Mouse (Mus musculus): ENCODE measurements at regions not wholly inside any gene's neighbourhood (a gene's known extent, or its start where the extent isn't known, plus 50 kb on each side); places are given as distances from the start of the nearest gene placed in this dataset.

GRCm38 (mm10) chr16:93285191-93285590 lies 318.7 kb downstream of the Setd4 start:
- no peak for DNase-seq (ENCODE audit: low spot score in 2 of 2)

GRCm38 (mm10) chr16:93281715-93282114 lies 322.1 kb downstream of the Setd4 start:
- no peak for DNase-seq (ENCODE audit: low spot score in 2 of 2)

DNA sequence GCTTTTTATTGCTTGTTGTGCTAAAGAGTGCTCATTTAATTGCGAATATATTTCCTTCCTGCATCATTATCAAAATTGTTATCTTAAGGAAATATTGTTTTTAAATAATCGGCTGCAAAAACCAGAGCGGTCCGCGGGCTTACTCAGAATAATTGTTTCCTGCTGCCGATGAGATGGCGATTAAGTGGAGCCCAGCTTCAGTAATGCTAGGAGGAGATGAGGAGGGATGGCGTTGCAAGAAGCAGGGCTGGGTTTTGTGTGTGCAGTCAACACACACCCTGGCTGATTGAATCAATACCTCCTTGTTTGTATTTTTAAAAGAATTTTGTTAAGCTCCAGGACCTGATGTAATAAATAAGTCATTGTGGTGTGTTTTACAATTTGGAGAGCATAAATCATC lies 331.2 kb downstream of the Setd4 start:
- no peak for DNase-seq (ENCODE audit: low spot score in 2 of 2)

DNA sequence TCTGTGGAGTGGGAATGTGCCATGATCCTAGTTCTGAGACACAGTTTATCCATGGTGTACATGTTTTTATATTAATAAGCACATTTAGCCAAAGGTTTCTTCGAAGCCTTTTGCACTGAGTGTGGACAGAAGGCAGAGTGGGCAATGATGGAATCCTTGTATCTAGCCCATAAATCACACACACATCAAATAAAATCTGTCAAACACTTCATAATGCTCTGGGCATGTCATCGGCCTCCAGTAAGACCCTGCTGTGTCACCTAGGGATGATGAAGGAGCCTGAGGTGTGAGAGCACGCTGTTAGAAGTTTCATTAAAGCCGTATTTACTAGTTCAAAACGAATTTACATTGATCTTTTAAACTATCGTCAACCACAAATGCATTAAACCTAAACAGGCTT lies 331.7 kb downstream of the Setd4 start:
- DNase-seq (ENCODE audit: low spot score in 2 of 2) = no peak

DNA sequence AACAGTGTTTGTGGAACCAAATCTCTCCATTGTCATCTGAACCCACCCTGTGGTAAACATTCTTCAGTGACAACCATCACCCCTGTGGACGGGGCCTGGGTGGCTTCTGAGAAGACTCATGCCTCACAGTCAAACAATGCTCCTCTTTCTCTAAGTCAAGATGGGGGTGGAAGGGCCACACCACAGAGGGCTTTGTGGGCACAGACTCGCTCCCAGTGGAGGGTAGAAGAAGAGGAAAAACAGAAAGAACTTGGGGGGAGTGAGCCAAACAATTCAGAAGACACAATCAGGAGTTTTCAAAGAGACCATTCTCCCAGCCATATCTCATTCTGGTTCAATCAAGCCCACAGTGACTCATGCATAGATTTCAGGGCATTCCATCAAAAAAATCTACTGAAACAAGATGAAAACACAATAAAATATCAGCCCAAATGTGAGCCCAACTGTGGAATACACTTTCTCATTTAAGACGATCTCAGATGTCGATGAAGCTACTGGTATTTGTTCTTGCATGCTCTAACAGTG lies 339.7 kb downstream of the Setd4 start:
- DNase-seq (ENCODE audit: low spot score in 2 of 2) = no peak

GRCm38 (mm10) chr16:93263141-93263815 lies 340.6 kb downstream of the Setd4 start:
- no peak for DNase-seq (ENCODE audit: low spot score in 2 of 2)

- DNase-seq (ENCODE audit: low spot score in 2 of 2) = peak in 1 of 2 experiments; percentile 2
These were observed 357.0 kb downstream of the Setd4 start for GRCm38 (mm10) chr16:93246825-93247224.

GRCm38 (mm10) chr16:93245738-93246137 lies 358.1 kb downstream of the Setd4 start:
- no peak for DNase-seq (ENCODE audit: low spot score in 2 of 2)

DNA sequence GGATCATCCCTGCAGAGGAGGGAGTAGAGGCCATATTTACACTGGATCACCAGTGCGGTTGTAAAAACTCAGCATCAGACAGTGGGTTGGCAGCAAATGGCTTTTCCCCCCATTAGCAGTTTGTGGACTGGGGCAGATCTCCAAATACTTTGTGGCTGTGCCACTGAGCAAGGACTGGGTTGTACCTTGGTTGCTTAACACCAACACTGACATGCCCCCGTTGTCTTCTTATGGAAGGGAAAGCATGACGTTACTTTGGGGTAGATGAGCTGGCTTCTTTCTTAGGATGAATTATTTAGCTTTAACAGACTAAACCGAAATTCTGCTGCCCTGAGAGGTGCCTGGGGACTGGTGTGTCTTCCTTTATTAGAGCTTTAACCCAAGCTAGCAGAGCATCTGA lies 365.0 kb downstream of the Setd4 start:
- DNase-seq (ENCODE audit: low spot score in 2 of 2) = no peak

DNA sequence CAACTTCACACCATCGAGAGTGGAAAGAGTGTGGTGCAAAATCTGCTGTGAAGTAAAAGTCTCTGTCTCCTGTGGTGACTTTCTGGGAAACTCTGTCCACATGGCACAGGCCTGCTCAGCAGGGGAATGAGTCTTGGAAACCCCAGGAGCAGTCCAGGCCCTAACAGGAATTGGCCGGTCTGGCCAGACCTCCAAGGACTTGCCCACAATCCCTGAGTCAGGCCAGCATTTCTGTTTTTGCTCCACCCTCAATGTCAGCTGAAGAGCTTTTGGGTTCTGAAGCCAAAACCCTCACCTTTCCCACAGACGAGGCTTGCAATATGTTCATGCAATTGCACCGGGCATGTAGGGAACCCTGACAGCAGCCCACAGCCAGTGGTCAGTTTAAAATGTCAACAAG lies 365.5 kb downstream of the Setd4 start:
- no peak for DNase-seq (ENCODE audit: low spot score in 2 of 2)

DNA sequence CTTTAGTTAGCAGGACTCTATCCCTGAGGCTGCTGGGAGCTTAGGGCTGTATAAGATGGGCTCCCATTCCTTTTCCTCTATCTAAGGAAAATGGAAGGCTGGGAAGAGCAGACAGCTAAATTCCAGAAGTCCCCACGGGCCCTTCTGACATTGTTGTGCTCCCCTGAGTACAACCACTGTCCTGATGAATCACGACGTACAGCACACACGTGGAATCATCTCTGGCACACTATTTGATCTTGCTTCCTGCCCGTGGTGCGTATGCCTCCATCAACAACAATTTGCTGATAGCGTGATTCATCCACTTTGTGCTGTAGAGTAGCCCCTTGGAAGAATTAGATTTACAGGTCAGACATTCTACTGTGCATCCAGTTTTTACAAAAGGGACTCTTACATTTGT lies 378.2 kb downstream of the Setd4 start:
- no peak for DNase-seq (ENCODE audit: low spot score in 2 of 2)

- DNase-seq (ENCODE audit: low spot score in 2 of 2) = no peak
These were observed 378.7 kb downstream of the Setd4 start for GRCm38 (mm10) chr16:93225196-93225595.

DNA sequence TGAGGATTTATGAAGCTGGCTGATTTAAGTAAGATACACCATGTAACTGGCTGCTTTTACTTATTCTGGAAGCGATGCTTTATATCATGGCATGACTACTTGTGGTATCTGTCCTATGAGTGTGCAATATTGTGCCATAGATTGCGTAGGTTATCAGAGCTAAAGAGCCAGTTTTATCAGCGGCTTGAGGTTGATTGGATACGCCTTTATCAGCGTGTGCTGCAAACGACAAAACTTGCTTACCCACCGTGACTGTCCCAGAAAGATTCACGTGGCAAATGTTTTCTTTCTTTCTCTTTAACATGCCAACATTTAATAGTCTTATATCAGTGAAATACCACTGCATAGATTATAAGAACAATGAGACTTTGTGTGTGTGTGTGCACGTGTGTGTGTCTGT lies 384.1 kb downstream of the Setd4 start:
- no peak for DNase-seq (ENCODE audit: low spot score in 2 of 2)

DNA sequence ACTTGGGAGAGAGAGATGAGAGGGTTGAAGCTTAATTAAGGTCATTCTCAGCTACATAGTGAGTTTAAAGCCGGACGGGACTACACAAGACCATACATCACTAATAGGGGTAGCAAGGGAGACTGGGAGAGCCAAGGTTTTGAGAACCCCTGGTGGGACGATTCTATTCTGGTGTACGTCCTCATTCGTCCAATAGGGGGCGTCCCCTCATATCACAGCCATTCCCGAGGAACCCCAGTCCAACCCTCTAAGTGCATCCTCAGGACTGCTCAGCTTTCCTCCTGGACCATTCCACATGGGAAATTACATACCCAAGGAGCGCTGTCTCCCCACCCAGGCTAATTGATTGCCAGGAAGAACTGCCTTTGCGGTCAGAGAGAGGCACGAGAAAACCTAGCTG lies 385.5 kb downstream of the Setd4 start:
- DNase-seq (ENCODE audit: low spot score in 2 of 2) = no peak

DNA sequence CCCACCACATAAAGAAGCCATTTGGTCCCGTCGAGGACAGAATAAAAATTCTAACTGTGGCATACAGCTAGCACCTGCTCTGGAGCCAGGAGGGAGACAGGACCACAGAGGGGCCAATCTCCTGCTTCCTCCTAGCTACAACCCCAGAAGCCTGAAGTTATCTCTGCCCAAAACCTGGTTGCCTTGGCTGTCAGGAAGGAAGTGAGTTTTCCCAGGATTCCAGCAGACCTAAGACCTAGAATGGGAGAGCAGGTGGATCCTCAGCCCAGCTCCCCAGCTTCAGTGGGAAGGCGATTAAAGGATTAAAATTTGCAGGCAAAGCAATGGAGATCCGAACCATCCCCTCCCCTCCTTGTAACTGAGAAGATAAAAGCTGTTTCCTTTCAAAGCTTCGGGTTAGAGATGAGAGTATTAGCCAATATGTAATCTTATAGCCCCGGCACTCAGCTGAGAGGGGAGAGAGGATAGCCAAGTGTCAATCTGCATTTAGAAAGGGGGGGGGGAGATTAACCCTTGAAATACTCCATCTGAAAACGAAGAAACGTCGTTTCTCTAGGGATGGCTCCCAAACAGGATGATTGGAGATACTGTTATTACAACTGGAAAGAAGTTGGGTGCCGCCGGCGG lies 386.1 kb downstream of the Setd4 start:
- DNase-seq (ENCODE audit: low spot score in 2 of 2) = no peak

DNA sequence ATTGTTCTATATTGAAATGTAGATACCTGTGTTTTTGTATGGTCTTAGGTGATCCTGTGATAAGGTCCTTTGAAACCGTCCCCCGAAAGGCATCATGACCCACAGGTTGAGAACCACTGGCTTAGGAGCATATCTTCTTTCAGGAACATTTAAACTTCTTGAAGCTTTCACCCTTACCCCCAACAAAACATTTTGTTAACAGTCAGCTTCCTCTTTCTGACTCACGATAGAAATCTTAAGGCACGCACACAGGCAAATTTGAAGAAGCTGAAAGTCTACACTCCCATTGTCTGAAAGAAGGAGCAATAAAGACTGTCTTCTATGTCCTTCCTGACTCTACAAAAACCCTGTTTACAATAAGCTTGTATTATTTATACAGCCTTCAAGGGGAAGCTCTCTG lies 388.2 kb downstream of the Setd4 start:
- DNase-seq (ENCODE audit: low spot score in 2 of 2) = no peak

GRCm38 (mm10) chr16:93213618-93214017 lies 387.7 kb upstream of the Runx1 start:
- DNase-seq (ENCODE audit: low spot score in 2 of 2) = no peak

DNA sequence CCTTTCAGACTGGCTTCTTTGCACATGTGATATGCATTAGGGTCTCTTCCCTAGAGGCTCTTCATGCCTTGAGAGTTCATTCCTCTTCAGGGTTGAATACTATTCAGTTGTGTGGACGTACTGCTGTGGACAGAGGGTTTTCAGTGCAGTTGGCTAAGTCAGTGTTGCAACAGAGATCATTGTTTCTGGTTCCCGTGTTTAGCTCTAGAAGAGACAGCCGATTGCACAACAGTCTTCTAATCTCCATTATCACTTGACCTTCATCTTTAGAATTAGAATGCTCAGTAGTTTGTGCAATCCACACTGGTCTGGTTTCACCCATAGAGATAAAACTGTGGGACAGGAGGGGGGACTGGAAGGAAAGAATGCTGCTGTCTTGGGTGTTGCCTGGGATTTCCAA lies 381.7 kb upstream of the Runx1 start:
- DNase-seq (ENCODE audit: low spot score in 2 of 2) = no peak

- no peak for DNase-seq (ENCODE audit: low spot score in 2 of 2)
These were observed 381.3 kb upstream of the Runx1 start for GRCm38 (mm10) chr16:93207217-93207616.

DNA sequence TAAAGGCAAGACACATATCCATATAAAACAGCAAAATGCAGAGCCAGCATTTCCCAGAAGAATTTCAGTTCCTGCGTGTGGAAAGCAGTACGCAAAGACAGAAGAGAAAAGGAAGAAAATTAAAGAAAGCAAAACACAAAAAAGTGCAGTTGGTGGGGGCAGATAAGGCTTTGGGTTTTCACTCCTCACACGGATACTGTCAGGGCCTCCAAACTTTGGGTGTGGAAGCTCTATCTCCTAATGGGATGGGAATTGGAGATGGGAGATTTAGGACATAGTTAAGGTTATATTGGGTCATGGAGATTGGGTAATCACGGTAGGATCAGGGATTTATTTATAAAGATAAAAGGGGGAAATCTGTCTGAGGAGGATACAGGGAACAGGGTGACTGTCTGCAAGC lies 380.4 kb upstream of the Runx1 start:
- no peak for DNase-seq (ENCODE audit: low spot score in 2 of 2)

- DNase-seq (ENCODE audit: low spot score in 2 of 2) = no peak
These were observed 378.7 kb upstream of the Runx1 start for GRCm38 (mm10) chr16:93204601-93205000.

DNA sequence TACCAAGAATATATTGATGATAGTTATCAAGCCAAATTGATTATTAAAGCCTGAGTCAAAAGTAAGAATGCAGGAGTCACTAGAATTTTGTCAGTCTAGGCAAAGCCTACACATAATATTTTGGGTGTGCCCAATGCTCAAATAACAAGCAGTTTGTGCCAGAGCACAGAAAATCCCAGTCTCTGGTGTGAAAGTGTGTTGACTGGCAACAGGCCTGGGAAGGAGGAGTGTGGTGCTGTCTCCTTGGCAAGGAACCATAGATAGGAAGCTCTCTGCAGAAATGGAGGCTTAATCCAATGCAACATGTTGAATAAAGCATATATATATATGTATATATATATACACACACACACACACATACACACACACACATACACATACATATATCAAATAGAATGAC lies 376.6 kb upstream of the Runx1 start:
- no peak for DNase-seq (ENCODE audit: low spot score in 2 of 2)

DNA sequence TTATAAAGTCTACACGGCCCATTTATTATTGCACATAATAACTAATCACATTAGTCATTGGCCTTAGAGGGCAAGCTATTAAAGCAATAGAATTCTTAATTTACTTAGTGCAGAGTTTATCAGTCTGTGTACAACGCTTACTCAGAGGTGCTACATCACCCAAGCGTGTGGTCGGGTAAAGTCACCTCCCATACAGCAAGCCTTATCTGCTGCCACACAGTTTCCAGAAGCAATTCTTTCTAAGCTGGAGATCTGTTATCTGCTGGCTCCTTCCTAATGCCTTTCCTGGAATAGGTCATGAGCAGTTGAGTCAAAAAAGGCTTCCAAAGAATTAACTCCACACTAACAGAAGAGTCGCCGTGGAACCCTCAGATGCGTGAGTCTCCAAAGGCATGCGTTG lies 371.4 kb upstream of the Runx1 start:
- no peak for DNase-seq (ENCODE audit: low spot score in 2 of 2)
